In genomic region chr8:49101156-49101555, GRCm38 (mm10) we compare ENCODE assay signal across 27 mouse cellular contexts.
"Had no signal": no experiment of that assay in that cellular context is flagged by ENCODE, and none has a peak within 500 bp of the region (broad histone marks: within the 10 kb centered on the region; RNA-seq: fewer than 3 reads in every experiment).

No protein-coding gene starts in this region.

- H3K4me2 ChIP-seq: embryonic facial prominence, embryonic 12.5 days; embryonic facial prominence, embryonic 13.5 days; embryonic facial prominence, embryonic 15.5 days; forebrain, embryonic 12.5 days; forebrain, embryonic 13.5 days; forebrain, embryonic 15.5 days had no signal

- H3K4me1 ChIP-seq: embryonic facial prominence, embryonic 12.5 days; embryonic facial prominence, embryonic 13.5 days; embryonic facial prominence, embryonic 15.5 days; forebrain, embryonic 12.5 days; forebrain, embryonic 13.5 days; forebrain, embryonic 15.5 days had no signal

- DNase-seq: cerebellum, adult 8-10 months; cerebellum, adult 9-10 months; cerebellum, adult 9-11 months; cerebellum, postnatal 10 days; cerebellum, postnatal 14 days; cerebellum, postnatal 25 days; cerebellum, postnatal 36 days; embryo, embryonic 11 days; forebrain, postnatal 0 days; gastrocnemius, adult 2 months; gastrocnemius, postnatal 10 days; gastrocnemius, postnatal 14 days; gastrocnemius, postnatal 25 days; gastrocnemius, postnatal 36 days; heart, adult 11 months; heart, adult 18-20 months; heart, adult 2 months had no signal

- H3K27me3 ChIP-seq: embryonic facial prominence, embryonic 13.5 days; embryonic facial prominence, embryonic 15.5 days; forebrain, embryonic 12.5 days; forebrain, embryonic 13.5 days; forebrain, embryonic 15.5 days had no signal

- H3K9me3 ChIP-seq: embryonic facial prominence, embryonic 15.5 days; forebrain, embryonic 12.5 days; forebrain, embryonic 15.5 days had no signal

- ATAC-seq: forebrain, embryonic 13.5 days; forebrain, embryonic 14.5 days; forebrain, embryonic 15.5 days; forebrain, embryonic 16.5 days; forebrain, postnatal 0 days had no signal

- H3K4me3 ChIP-seq: embryonic facial prominence, embryonic 12.5 days; embryonic facial prominence, embryonic 13.5 days; embryonic facial prominence, embryonic 15.5 days; erythroblast, embryonic 14.5 days; forebrain, embryonic 10.5 days; forebrain, embryonic 12.5 days; forebrain, embryonic 13.5 days; forebrain, embryonic 15.5 days; gastrocnemius, adult 2 months; heart, adult 2 months had no signal

- H3K36me3 ChIP-seq: embryonic facial prominence, embryonic 12.5 days; embryonic facial prominence, embryonic 13.5 days; embryonic facial prominence, embryonic 15.5 days; forebrain, embryonic 10.5 days; forebrain, embryonic 12.5 days; forebrain, embryonic 15.5 days had no signal

- H3K27ac ChIP-seq: embryonic facial prominence, embryonic 12.5 days; embryonic facial prominence, embryonic 13.5 days; embryonic facial prominence, embryonic 15.5 days; forebrain, embryonic 10.5 days; forebrain, embryonic 12.5 days; forebrain, embryonic 13.5 days; forebrain, embryonic 15.5 days; gastrocnemius, adult 2 months; heart, adult 2 months had no signal

- H3K9ac ChIP-seq: embryonic facial prominence, embryonic 12.5 days; embryonic facial prominence, embryonic 13.5 days; embryonic facial prominence, embryonic 15.5 days; forebrain, embryonic 12.5 days; forebrain, embryonic 13.5 days; forebrain, embryonic 15.5 days; forebrain, postnatal 0 days had no signal
